Mouse (Mus musculus) embryonic facial prominence, embryonic 15.5 days (tissue): ENCODE data around the gene Rack1. TPM values are rescaled to one million over a fixed set of nuclear protein-coding genes. Genes with fewer than 3 reads are reported as not detected.
"Not testable (repeated sequence)": the region's sequence is repeated elsewhere in the genome, so short reads cannot be mapped to it uniquely, and the experiment has no call there.

Experiments
- ATAC-seq: fragments of 200-750 bp; cut with Nextera tagmentation; 2 replicates; pipeline ENCODE4 v1.8.0; 2017; ENCODE audit warnings: low read depth, moderate TSS enrichment; ENCODE audit not compliant: insufficient number of reproducible peaks, low FRiP score, low TSS enrichment
- H3K27ac ChIP-seq: fragments of 300-500 bp; sonication (generic); replicated peaks from 2 replicates; pipeline ENCODE4 v1.5.1; 2015; ENCODE audit warnings: mild to moderate bottlenecking, inconsistent platforms
- H3K27me3 ChIP-seq: fragments of 300-500 bp; sonication (generic); 2 replicates; pipeline ENCODE4 v1.6.1; 2015; ENCODE audit warnings: inconsistent platforms
- H3K36me3 ChIP-seq: fragments of 300-500 bp; sonication (generic); 2 replicates; pipeline ENCODE4 v1.6.1; 2015; ENCODE audit warnings: mild to moderate bottlenecking, inconsistent platforms
- H3K4me1 ChIP-seq: fragments of 300-500 bp; sonication (generic); 2 replicates; pipeline ENCODE4 v1.6.1; 2015; ENCODE audit warnings: inconsistent platforms
- H3K4me2 ChIP-seq: fragments of 300-500 bp; sonication (generic); replicated peaks from 2 replicates; pipeline ENCODE4 v1.6.1; 2015; ENCODE audit warnings: mild to moderate bottlenecking, inconsistent platforms
- H3K4me3 ChIP-seq: fragments of 300-500 bp; sonication (generic); replicated peaks from 2 replicates; pipeline ENCODE4 v1.5.1; 2015; ENCODE audit warnings: mild to moderate bottlenecking, inconsistent platforms
- H3K9ac ChIP-seq: fragments of 300-500 bp; sonication (generic); 2 replicates; pipeline ENCODE4 v1.6.1; 2015; ENCODE audit warnings: inconsistent platforms
- H3K9me3 ChIP-seq: fragments of 300-500 bp; sonication (generic); replicated peaks from 2 replicates; pipeline ENCODE4 v1.6.1; 2016; ENCODE audit warnings: inconsistent platforms
- WGBS: fragments of 180-500 bp; shearing (Covaris S2); methylation state at CpG from one replicate; pipeline ENCODE4 v1.1.7; 2015; 5-methylcytosine and 5-hydroxymethylcytosine counted together
- polyA plus RNA-seq: library from polyadenylated mRNA; unstranded; fragments of >200 nt; fragmentation: Nextera tagmentation; extraction: Ambion mirVana; gene quantifications from 2 replicates; pipeline ENCODE4 v1.2.1, GENCODE M21; 2015

The Rack1 gene
- polyA plus RNA-seq, 1 experiment from 2014 or later, result 718 TPM

DNA sequence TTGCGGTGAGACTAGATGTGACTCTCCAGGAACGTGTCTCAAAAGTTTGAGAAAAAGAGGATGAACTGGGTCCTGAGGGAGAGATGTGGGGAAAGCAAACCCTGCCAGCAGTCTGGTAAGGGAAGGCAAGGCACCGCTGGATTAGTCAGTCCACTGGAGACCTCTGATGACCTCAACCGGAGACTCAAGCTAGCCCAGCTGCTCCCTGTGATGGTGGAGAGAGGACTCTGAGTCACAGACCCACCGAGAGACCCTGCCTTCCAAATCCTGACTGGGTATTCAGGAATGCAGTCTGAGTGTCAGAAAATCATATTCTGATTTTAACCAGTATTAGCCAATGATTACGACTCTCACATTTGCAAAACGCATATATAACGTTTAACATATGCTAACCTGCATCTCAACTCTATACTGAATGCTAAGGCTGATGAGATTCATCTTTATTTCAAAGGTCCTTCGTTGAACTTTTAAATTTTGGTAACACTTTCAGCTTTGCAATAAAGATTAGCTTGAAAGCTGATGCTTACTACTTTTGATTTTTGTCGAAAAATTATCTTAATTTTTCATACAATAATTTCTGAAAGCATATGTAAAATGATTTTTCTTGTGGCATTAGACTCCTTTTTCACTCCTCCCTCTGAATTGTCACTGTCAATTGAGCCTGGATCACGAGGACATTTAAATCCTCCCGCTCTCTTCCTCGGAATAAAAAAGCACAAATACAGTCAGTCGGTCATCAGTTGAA is 22.8 kb downstream of the Rack1 start:
- 30% methylated on average over 14 of the region's 14 CpGs for WGBS
- Histone ChIP-seq H3K27me3 (peaks cover 14% of the 10 kb centered on the region), H3K36me3 (no peaks in the 10 kb centered on the region), H3K27ac (no peak overlapping the region), H3K9ac (no peak overlapping the region), H3K4me1 (peaks cover 11% of the 10 kb centered on the region; the same call in 1 of the 2 replicates), H3K4me3 (peak overlapping the region; percentile 38), H3K4me2 (peak overlapping the region; percentile 61), H3K9me3 (no peaks in the 10 kb centered on the region)
- no peak for ATAC-seq

GRCm38 (mm10) chr11:48823536-48823972 is 23.4 kb downstream of the Rack1 start:
- Histone ChIP-seq H3K4me2 (peak overlapping the region; percentile 61), H3K27ac (no peak overlapping the region), H3K36me3 (no peaks in the 10 kb centered on the region), H3K4me1 (peaks cover 11% of the 10 kb centered on the region; the same call in 1 of the 2 replicates), H3K27me3 (peaks cover 14% of the 10 kb centered on the region), H3K9ac (no peak overlapping the region), H3K9me3 (no peaks in the 10 kb centered on the region), H3K4me3 (peak overlapping the region; percentile 38)
- ATAC-seq, result no peak
- under 1% methylated on average over 15 of the region's 15 CpGs for WGBS

DNA sequence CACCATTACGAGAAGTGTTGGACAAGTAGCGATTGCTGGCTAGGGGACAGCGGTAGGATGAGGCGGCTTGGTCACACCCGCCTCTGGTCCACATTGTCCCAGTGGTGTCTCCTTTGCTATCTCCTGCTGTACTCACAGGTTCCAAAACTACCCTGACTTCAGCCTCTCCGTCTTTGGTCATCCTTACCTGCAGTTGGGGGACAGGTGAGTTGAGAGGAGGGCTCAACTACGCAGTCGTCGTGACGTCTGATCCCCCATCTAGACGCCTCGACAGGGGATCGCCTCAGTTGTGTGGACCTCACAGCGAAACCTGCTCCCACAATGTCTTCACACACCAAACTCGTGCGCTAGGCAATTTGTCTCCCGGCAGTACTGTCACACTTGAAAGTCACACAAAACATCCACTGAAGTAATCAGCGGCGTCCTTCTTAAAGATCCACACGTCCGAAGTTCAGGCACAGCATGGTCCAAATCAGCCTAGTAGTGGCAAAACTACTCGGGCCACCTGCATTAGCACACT is 24.2 kb downstream of the Rack1 start:
- Histone ChIP-seq H3K9ac (no peak overlapping the region), H3K27ac (no peak overlapping the region), H3K27me3 (peaks cover 14% of the 10 kb centered on the region), H3K4me2 (peak overlapping the region; percentile 61), H3K36me3 (no peaks in the 10 kb centered on the region), H3K9me3 (no peaks in the 10 kb centered on the region), H3K4me1 (peaks cover 11% of the 10 kb centered on the region; the same call in 1 of the 2 replicates), H3K4me3 (peak overlapping the region; percentile 38)
- WGBS, result 5% methylated on average over 22 of the region's 22 CpGs
- no peak for ATAC-seq

DNA sequence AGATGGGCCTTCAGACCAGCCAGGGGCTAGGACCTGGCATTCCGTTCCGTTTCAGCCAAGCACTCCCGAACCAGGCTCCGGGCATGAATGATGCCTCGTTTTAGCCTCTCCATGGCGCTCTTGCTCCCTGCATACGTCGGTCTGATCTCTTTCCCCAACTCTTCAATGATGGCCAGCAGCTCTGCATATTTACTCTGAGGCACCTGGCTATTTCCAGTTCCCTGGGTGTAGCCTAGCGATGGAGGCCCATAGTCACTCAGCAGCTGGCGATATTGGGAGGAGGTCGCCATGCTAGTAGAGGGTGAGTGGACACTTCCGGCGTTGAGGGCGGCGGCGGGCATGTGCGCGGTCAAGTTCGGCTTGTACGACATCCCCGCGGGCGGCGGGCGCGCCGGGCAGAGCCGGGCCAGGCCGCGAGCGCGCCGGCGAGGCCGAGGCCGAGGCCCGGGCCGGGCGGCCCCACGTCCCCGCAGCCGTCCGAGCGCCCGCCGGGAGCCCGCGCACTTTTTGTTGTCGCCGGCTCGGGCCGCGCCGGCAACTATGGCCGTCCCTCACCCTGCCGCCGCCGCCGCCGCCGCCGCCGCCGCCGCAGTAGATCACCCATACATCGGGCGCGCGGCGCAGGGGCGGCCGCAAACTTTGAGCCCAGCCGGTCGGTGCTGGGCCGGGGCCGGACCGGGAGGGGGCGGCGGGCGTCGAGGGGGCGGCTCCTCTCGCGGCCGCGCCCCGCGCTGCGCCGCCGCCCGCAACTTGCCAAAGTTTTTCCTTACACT is 26.0 kb downstream of the Rack1 start, which contains the start of the genes Trim7 and Gm12184:
Gene Trim7 (plus strand): TSS at position 162 of the 773 bp plus-strand sequence.
Gene Gm12184 (minus strand): TSS at position 677 of the 773 bp plus-strand sequence.
- H3K27ac ChIP-seq, result peak within 1 kb of the TSS; percentile 63

GRCm38 (mm10) chr11:48826752-48827096 is 26.6 kb downstream of the Rack1 start:
- H3K9me3 ChIP-seq, result no peaks in the 10 kb centered on the region
- ATAC-seq, result no peak
- H3K27me3 ChIP-seq, result peaks cover 14% of the 10 kb centered on the region
- H3K4me3 ChIP-seq, result peak overlapping the region; percentile 48
- WGBS, result 0% methylated on average over 6 of the region's 6 CpGs
- peaks cover 11% of the 10 kb centered on the region; the same call in 1 of the 2 replicates for H3K4me1 ChIP-seq
- peak overlapping the region; percentile 15; the same call in 1 of the 2 replicates for H3K9ac ChIP-seq
- peak overlapping the region; percentile 54 for H3K4me2 ChIP-seq
- no peaks in the 10 kb centered on the region for H3K36me3 ChIP-seq
- H3K27ac ChIP-seq, result peak overlapping the region; percentile 63

More for the DNA sequence above, 26.0 kb downstream of the Rack1 start, which contains the start of the genes Trim7 and Gm12184:
- Histone ChIP-seq H3K9ac (peak within 1 kb of the TSS; percentile 15; the same call in 1 of the 2 replicates), H3K27me3 (peaks cover 14% of the 10 kb centered on the region), H3K4me1 (peaks cover 11% of the 10 kb centered on the region; the same call in 1 of the 2 replicates), H3K4me3 (peak within 1 kb of the TSS; percentile 48), H3K4me2 (peak within 1 kb of the TSS; percentile 54)
- ATAC-seq, result peak; percentile 83
- not testable (repeated sequence) for H3K36me3 ChIP-seq, H3K9me3 ChIP-seq
- under 1% methylated on average over 57 of the region's 92 CpGs for WGBS

DNA sequence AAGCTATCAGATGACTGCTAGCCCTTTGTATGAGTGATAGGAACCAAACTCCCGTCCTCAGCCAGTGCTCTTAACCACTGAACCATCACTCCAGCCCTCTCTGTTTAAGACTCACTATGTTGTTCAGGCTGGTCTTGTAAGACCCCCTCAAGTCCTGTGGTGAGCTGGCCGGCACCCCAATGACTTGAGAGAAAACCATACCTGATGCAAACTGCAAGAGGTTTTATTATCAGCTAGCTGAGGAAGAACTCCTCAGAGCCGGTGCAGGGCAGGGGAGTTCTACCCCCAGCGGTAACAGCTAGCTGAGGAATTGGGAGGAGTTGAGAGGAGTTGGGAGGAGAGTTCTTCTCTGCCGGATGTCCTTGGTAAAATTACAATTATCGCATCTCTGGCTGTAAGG is 27.8 kb downstream of the Rack1 start:
- 50% methylated on average over 6 of the region's 6 CpGs for WGBS
- ATAC-seq, result no peak
- no peaks in the 10 kb centered on the region for H3K9me3 ChIP-seq
- H3K4me2 ChIP-seq, result no peak overlapping the region
- H3K4me1 ChIP-seq, result peaks cover 11% of the 10 kb centered on the region; the same call in 1 of the 2 replicates
- H3K27me3 ChIP-seq, result peaks cover 14% of the 10 kb centered on the region
- no peak overlapping the region for H3K27ac ChIP-seq
- H3K9ac ChIP-seq, result no peak overlapping the region
- H3K36me3 ChIP-seq, result no peaks in the 10 kb centered on the region
- no peak overlapping the region for H3K4me3 ChIP-seq

DNA sequence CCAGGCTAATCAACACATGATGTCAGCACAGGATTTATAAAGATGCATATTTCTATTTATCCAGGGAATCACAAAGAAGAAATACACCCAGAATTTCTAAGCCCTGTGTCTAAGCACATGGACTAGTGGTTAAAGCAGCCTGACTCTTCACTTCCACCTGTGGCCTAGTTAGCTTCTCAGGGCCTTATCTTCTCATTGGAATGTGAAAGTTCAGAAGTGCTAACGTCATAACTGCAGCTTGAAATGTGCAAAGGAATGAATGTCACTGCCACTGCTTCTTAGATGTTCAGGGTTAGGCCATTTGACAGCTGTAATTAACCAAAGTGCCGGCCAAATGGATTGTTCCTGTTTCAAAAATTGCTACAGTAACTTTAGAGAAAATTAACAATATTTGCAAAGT is 30.1 kb downstream of the Rack1 start:
- H3K27me3 ChIP-seq, result no peaks in the 10 kb centered on the region
- H3K9me3 ChIP-seq, result no peaks in the 10 kb centered on the region
- no peak overlapping the region for H3K4me3 ChIP-seq
- H3K4me1 ChIP-seq, result no peaks in the 10 kb centered on the region
- ATAC-seq, result no peak
- no peaks in the 10 kb centered on the region for H3K36me3 ChIP-seq
- H3K4me2 ChIP-seq, result no peak overlapping the region
- H3K9ac ChIP-seq, result no peak overlapping the region
- no peak overlapping the region for H3K27ac ChIP-seq
- 57% methylated on average over 2 of the region's 2 CpGs for WGBS

- no peak overlapping the region for H3K4me3 ChIP-seq
- H3K9ac ChIP-seq, result no peak overlapping the region
- no peaks in the 10 kb centered on the region for H3K27me3 ChIP-seq
- H3K4me2 ChIP-seq, result no peak overlapping the region
- H3K27ac ChIP-seq, result no peak overlapping the region
- 83% methylated on average over 2 of the region's 2 CpGs for WGBS
- H3K9me3 ChIP-seq, result no peaks in the 10 kb centered on the region
- no peaks in the 10 kb centered on the region for H3K36me3 ChIP-seq
- no peak for ATAC-seq
- no peaks in the 10 kb centered on the region for H3K4me1 ChIP-seq
Observed at GRCm38 (mm10) chr11:48831273-48831672, 31.1 kb downstream of the Rack1 start.

GRCm38 (mm10) chr11:48833078-48833730 is 33.1 kb downstream of the Rack1 start:
- Histone ChIP-seq H3K4me2 (peak overlapping the region; percentile 50), H3K27ac (no peak overlapping the region), H3K9me3 (no peaks in the 10 kb centered on the region), H3K27me3 (no peaks in the 10 kb centered on the region; the same call in 1 of the 2 replicates), H3K4me3 (peak overlapping the region; percentile 60), H3K9ac (no peak overlapping the region), H3K4me1 (peaks cover 8% of the 10 kb centered on the region), H3K36me3 (no peaks in the 10 kb centered on the region)
- WGBS, result 31% methylated on average over 9 of the region's 9 CpGs
- ATAC-seq, result no peak

DNA sequence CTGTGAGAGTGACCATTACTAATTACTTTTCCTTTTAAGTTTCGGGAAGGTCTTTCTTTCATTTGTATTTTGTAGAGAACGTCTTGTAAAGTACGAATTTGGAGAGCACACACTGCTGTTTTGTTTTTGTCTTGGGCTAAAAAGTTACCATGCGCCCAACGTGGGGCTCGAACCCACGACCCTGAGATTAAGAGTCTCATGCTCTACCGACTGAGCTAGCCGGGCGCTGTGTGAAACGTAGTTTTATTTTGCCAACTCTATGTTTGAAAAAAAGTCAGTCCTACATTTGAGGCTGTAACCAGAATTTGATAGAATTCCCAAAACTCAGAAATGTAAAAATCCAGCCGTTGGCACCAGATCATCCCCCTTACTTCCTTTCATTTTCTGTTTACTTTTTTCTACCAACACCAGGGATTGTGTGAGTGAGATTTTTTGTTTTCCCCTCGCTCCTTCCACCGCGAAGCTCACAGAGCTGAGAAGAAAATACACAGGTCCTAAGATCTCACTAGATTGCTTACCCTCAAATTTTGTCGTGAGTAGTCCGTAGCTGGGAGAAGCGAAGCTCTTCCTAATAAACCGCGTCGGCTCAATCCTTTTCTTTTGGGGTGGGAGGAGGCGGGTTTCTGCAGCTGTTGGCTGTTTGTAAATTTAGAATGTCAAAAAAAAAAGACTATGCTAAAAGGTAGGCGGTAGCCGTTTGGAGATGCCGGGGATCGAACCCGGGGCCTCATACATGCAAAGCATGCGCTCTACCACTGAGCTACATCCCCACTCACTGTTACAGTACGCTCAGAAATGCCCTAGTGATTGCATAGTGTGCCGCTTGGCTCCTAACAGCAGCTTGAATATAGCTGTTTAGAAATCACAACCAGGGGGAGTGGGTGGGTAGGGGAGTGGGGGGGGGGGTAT is 33.9 kb downstream of the Rack1 start:
- Histone ChIP-seq H3K4me1 (peaks cover 13% of the 10 kb centered on the region), H3K36me3 (no peaks in the 10 kb centered on the region), H3K9me3 (no peaks in the 10 kb centered on the region), H3K4me3 (peak overlapping the region; percentile 60), H3K9ac (peak overlapping the region; percentile 48), H3K27ac (peak overlapping the region; percentile 82), H3K27me3 (no peaks in the 10 kb centered on the region; the same call in 1 of the 2 replicates), H3K4me2 (peak overlapping the region; percentile 50)
- under 1% methylated on average over 30 of the region's 30 CpGs for WGBS
- ATAC-seq, result peak; percentile 88
